Mouse (Mus musculus) limb, embryonic 12.5 days (tissue): ENCODE measurements at regions not wholly inside any gene's neighbourhood (a gene's known extent, or its start where the extent isn't known, plus 50 kb on each side); places are given as distances from the start of the nearest gene placed in this dataset.

Experiments used
- ATAC-seq: fragments of 200-750 bp; cut with Nextera tagmentation; 2 replicates; pipeline ENCODE4 v1.8.0; 2017; ENCODE audit warnings: low read depth, moderate TSS enrichment; ENCODE audit not compliant: insufficient number of reproducible peaks, insufficient read depth, low FRiP score, low TSS enrichment
- H3K27ac ChIP-seq: fragments of 300-500 bp; sonication (generic); 2 replicates; pipeline ENCODE4 v1.5.1; 2016; ENCODE audit warnings: mild to moderate bottlenecking, moderate library complexity
- H3K27me3 ChIP-seq: fragments of 300-500 bp; sonication (generic); 2 replicates; pipeline ENCODE4 v1.6.1; 2016; ENCODE audit warnings: mild to moderate bottlenecking, moderate library complexity
- H3K36me3 ChIP-seq: fragments of 300-500 bp; sonication (generic); 2 replicates; pipeline ENCODE4 v1.6.1; 2016; ENCODE audit warnings: mild to moderate bottlenecking, moderate library complexity
- H3K4me1 ChIP-seq: fragments of 300-500 bp; sonication (generic); replicated peaks from 2 replicates; pipeline ENCODE4 v1.6.1; 2016
- H3K4me2 ChIP-seq: fragments of 300-500 bp; sonication (generic); 2 replicates; pipeline ENCODE4 v1.6.1; 2016; ENCODE audit warnings: mild to moderate bottlenecking, moderate library complexity
- H3K4me3 ChIP-seq: fragments of 300-500 bp; sonication (generic); replicated peaks from 2 replicates; pipeline ENCODE4 v1.5.1; 2016; ENCODE audit warnings: mild to moderate bottlenecking
- H3K9ac ChIP-seq: fragments of 300-500 bp; sonication (generic); replicated peaks from 2 replicates; pipeline ENCODE4 v1.6.1; 2016; ENCODE audit warnings: mild to moderate bottlenecking, moderate library complexity
- H3K9me3 ChIP-seq: fragments of 300-500 bp; sonication (generic); 2 replicates; pipeline ENCODE4 v1.6.1; 2016; ENCODE audit warnings: mild to moderate bottlenecking, moderate library complexity
- WGBS: fragments of 180-500 bp; shearing (Covaris S2); methylation state at CpG from one replicate; pipeline ENCODE4 v1.1.7; 2016; 5-methylcytosine and 5-hydroxymethylcytosine counted together

- H3K27me3 ChIP-seq: no peaks in the 10 kb centered on the region
- WGBS: 40% methylated on average over 13 of the region's 13 CpGs
- ATAC-seq: 0 out of 2 replicates have a peak, but pooled peaks have one; percentile 20
- no peaks in the 10 kb centered on the region for H3K36me3 ChIP-seq
- H3K9ac ChIP-seq: no peak overlapping the region
- no peaks in the 10 kb centered on the region for H3K9me3 ChIP-seq
- no peak overlapping the region for H3K27ac ChIP-seq
- no peak overlapping the region for H3K4me3 ChIP-seq
- H3K4me2 ChIP-seq: no peak overlapping the region
- no peaks in the 10 kb centered on the region for H3K4me1 ChIP-seq
Observed at GRCm38 (mm10) chr8:27677143-27678106, 230.0 kb downstream of the Poteg start.

GRCm38 (mm10) chr8:27679164-27679563 lies 231.7 kb downstream of the Poteg start:
- Histone ChIP-seq H3K4me2 (no peak overlapping the region), H3K36me3 (no peaks in the 10 kb centered on the region), H3K4me3 (no peak overlapping the region), H3K9me3 (no peaks in the 10 kb centered on the region), H3K9ac (no peak overlapping the region), H3K4me1 (no peaks in the 10 kb centered on the region), H3K27ac (no peak overlapping the region), H3K27me3 (no peaks in the 10 kb centered on the region)
- no peak for ATAC-seq
- 14% methylated on average over 2 of the region's 2 CpGs for WGBS

DNA sequence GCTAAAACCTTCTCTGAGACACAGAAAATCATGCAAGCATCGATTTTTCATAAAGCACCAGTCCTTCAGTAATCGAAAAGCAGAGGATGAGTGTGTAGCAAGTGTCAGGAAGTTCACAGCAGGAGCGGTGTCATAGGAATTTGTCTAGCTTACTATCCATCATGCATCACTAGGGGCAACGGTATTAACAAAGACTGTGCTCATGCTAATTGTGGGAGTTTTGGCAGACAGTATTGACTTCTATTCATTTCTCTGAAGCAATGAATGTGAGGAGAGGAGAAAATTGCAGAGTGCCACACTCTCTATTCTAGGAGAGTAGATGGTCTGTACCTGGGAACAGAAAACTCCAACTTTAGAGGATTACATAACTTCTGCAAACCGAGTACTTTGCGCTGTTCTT lies 274.5 kb downstream of the Poteg start:
- Histone ChIP-seq H3K4me1 (no peaks in the 10 kb centered on the region), H3K27me3 (no peaks in the 10 kb centered on the region), H3K9me3 (no peaks in the 10 kb centered on the region), H3K27ac (no peak overlapping the region), H3K4me3 (no peak overlapping the region), H3K36me3 (no peaks in the 10 kb centered on the region), H3K9ac (no peak overlapping the region), H3K4me2 (no peak overlapping the region)
- no peak for ATAC-seq
- WGBS: 82% methylated on average over 6 of the region's 6 CpGs

DNA sequence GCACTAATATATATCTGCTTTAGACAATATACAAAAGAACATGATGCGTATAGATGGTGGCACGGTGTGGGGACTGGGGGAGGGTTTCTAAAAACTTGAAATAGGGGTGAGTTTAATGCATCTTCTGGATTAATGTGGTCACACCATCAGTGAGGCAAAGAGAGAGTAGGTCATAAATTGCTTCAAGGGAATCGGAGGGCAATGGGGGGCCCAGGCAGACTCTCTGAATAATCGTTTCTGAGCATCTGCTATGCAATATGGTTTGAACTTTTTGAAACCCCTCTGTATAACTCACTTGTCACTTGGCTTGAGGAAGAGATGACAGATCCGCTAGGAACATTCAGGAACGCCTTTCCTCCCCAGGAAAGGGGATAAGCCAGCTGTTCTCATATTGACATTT lies 322.8 kb downstream of the Poteg start:
- H3K4me1 ChIP-seq: no peaks in the 10 kb centered on the region
- H3K27me3 ChIP-seq: no peaks in the 10 kb centered on the region
- H3K9ac ChIP-seq: no peak overlapping the region
- no peak overlapping the region for H3K4me2 ChIP-seq
- H3K27ac ChIP-seq: no peak overlapping the region
- ATAC-seq: no peak
- WGBS: 77% methylated on average over 6 of the region's 6 CpGs
- H3K36me3 ChIP-seq: no peaks in the 10 kb centered on the region
- no peaks in the 10 kb centered on the region for H3K9me3 ChIP-seq
- no peak overlapping the region for H3K4me3 ChIP-seq

GRCm38 (mm10) chr8:27770803-27771202 lies 323.3 kb downstream of the Poteg start:
- Histone ChIP-seq H3K36me3 (no peaks in the 10 kb centered on the region), H3K27ac (no peak overlapping the region), H3K4me3 (no peak overlapping the region), H3K4me1 (no peaks in the 10 kb centered on the region), H3K9me3 (no peaks in the 10 kb centered on the region), H3K27me3 (no peaks in the 10 kb centered on the region), H3K9ac (no peak overlapping the region), H3K4me2 (no peak overlapping the region)
- no peak for ATAC-seq
- 70% methylated on average over 8 of the region's 8 CpGs for WGBS

DNA sequence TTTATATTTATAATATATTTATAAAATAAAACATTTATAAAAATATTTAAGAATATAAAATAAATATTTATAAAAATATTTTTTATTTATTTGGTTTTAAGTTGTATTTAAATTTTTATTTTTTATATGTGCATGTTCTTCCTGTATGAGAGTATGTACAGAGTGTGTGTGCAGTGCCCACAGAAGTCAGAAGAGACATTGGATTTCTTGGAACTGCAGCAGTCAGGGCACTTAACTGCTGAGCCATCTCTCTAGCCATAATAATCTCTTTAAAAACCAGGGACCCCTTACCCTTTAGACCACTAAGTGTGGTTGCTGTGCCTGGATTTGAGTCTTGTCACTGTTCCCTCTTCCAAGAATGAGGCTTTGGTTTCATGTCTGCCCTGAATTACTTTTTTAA lies 323.8 kb downstream of the Poteg start:
- ATAC-seq: no peak
- H3K27me3 ChIP-seq: no peaks in the 10 kb centered on the region

DNA sequence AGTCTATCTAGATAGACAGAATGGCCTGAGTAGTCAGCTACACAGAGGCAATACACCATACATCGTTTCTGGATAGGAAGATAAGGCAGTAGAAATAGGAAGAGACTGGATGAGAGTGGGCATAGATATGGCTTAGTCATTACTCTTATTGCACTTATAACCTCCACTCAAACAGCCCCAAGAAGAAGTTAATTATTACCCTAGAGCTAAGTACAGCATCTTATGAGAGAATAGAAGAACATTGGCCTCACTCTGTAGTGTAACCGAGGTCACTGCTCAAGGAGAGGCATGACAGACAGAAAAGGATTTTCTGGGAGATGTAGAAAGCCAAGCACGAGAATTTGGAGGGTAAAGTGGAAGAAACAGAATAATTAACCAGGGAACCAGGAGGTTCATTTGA lies 331.5 kb downstream of the Poteg start:
- no peak overlapping the region for H3K4me2 ChIP-seq
- no peaks in the 10 kb centered on the region for H3K36me3 ChIP-seq
- no peaks in the 10 kb centered on the region for H3K27me3 ChIP-seq
- H3K4me3 ChIP-seq: no peak overlapping the region
- 76% methylated on average over 3 of the region's 3 CpGs for WGBS
- H3K9me3 ChIP-seq: no peaks in the 10 kb centered on the region
- no peak for ATAC-seq
- no peak overlapping the region for H3K9ac ChIP-seq
- no peak overlapping the region for H3K27ac ChIP-seq
- no peaks in the 10 kb centered on the region for H3K4me1 ChIP-seq

More for the DNA sequence above, 323.8 kb downstream of the Poteg start:
- Histone ChIP-seq H3K27ac (no peak overlapping the region), H3K9ac (no peak overlapping the region), H3K4me1 (no peaks in the 10 kb centered on the region), H3K36me3 (no peaks in the 10 kb centered on the region), H3K9me3 (no peaks in the 10 kb centered on the region), H3K4me2 (no peak overlapping the region), H3K4me3 (no peak overlapping the region)
